Mouse (Mus musculus) limb, embryonic 13.5 days (tissue): ENCODE data around the gene Mprip. TPM values are rescaled to one million over a fixed set of nuclear protein-coding genes. Genes with fewer than 3 reads are reported as not detected.
A peak's percentile ranks its signal among the peaks of the same experiment; 100 is the strongest.

Experiments
- ATAC-seq: fragments of 200-750 bp; cut with Nextera tagmentation; 2 replicates; pipeline ENCODE4 v1.8.0; 2017; ENCODE audit warnings: low read depth, moderate number of reproducible peaks, moderate TSS enrichment; ENCODE audit not compliant: low FRiP score
- H3K27ac ChIP-seq: fragments of 300-500 bp; sonication (generic); 2 replicates; pipeline ENCODE4 v1.5.1; 2015; ENCODE audit warnings: inconsistent platforms, mild to moderate bottlenecking, moderate library complexity
- H3K27me3 ChIP-seq: fragments of 300-500 bp; sonication (generic); 2 replicates; pipeline ENCODE4 v1.6.1; 2015; ENCODE audit warnings: mild to moderate bottlenecking, inconsistent platforms
- H3K36me3 ChIP-seq: fragments of 300-500 bp; sonication (generic); 2 replicates; pipeline ENCODE4 v1.6.1; 2015; ENCODE audit warnings: inconsistent platforms, mild to moderate bottlenecking, moderate library complexity
- H3K4me1 ChIP-seq: fragments of 300-500 bp; sonication (generic); 2 replicates; pipeline ENCODE4 v1.6.1; 2015; ENCODE audit warnings: inconsistent platforms
- H3K4me2 ChIP-seq: fragments of 300-500 bp; sonication (generic); replicated peaks from 2 replicates; pipeline ENCODE4 v1.6.1; 2015; ENCODE audit warnings: inconsistent platforms, mild to moderate bottlenecking, moderate library complexity
- H3K4me3 ChIP-seq: fragments of 300-500 bp; sonication (generic); 2 replicates; pipeline ENCODE4 v1.5.1; 2015; ENCODE audit warnings: moderate library complexity, mild to moderate bottlenecking, inconsistent platforms
- H3K9ac ChIP-seq: fragments of 300-500 bp; sonication (generic); 2 replicates; pipeline ENCODE4 v1.6.1; 2015; ENCODE audit warnings: mild to moderate bottlenecking, inconsistent platforms
- H3K9me3 ChIP-seq: fragments of 300-500 bp; sonication (generic); 2 replicates; pipeline ENCODE4 v1.6.1; 2016; ENCODE audit warnings: inconsistent platforms
- WGBS: fragments of 180-500 bp; shearing (Covaris S2); methylation state at CpG from one replicate; pipeline ENCODE4 v1.1.7; 2015; 5-methylcytosine and 5-hydroxymethylcytosine counted together
- polyA plus RNA-seq: library from polyadenylated mRNA; unstranded; fragments of >200 nt; fragmentation: Nextera tagmentation; extraction: Ambion mirVana; gene quantifications from 2 replicates; pipeline ENCODE4 v1.2.1, GENCODE M21; 2015

Gene Mprip
- polyA plus RNA-seq, 1 experiment from 2014 or later: 40.7 TPM

DNA sequence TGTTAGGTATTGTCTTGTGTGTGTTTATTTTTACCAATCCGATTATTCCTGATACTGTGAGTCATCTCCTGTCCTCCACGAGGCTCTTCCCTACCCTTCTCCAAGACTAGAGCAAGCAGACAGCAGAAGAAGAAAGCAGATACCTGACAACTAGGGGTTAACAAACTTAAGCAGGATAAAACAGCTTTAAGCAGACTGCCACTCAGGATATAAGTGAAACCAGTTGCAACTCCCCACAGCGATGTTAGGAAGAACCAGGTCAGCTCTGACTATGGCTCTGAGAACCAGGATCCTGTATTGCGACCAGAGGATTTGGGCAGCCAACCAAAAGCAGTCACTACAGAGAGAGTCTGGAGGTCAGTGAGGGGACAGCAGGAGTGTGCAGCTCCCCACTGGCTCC lies 150.1 kb downstream of the Mprip start:
- H3K36me3 ChIP-seq: peaks cover 26% of the 10 kb centered on the region
- H3K9me3 ChIP-seq: no peaks in the 10 kb centered on the region
- peak overlapping the region; percentile 83 for H3K4me2 ChIP-seq
- H3K27me3 ChIP-seq: no peaks in the 10 kb centered on the region
- peaks cover 21% of the 10 kb centered on the region for H3K4me1 ChIP-seq
- 49% methylated on average over 4 of the region's 4 CpGs for WGBS
- ATAC-seq: no peak
- H3K9ac ChIP-seq: 0 out of 2 replicates have a peak overlapping the region, but pooled peaks have one; percentile 13
- peak overlapping the region; percentile 44; the same call in 1 of the 2 replicates for H3K27ac ChIP-seq
- 0 out of 2 replicates have a peak overlapping the region, but pooled peaks have one; percentile 63 for H3K4me3 ChIP-seq

DNA sequence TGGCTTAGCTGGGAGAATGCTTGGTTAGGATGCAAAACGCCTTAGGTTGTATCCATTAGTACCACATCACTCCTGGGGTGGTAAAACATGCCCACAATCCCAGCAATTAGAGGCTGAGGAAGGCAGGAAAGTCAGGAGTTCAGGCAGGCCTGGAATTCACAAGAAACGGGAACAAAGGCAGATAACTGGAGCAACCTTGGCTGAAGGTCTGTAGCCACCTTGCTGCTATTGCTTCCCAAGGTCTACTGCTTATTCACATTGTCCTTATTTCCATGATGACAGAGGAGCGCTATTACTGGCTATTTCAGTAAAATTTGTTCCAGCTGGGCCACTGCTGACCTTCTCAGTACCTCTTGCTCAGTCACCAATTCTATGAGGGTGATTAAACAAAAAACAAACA lies 152.2 kb downstream of the Mprip start:
- ATAC-seq: no peak
- Histone ChIP-seq H3K36me3 (peaks cover 29% of the 10 kb centered on the region), H3K27ac (no peak overlapping the region), H3K27me3 (no peaks in the 10 kb centered on the region), H3K9ac (no peak overlapping the region), H3K4me3 (no peak overlapping the region), H3K9me3 (no peaks in the 10 kb centered on the region), H3K4me2 (no peak overlapping the region), H3K4me1 (peaks cover 20% of the 10 kb centered on the region)
- WGBS: 45% methylated on average over 3 of the region's 3 CpGs

DNA sequence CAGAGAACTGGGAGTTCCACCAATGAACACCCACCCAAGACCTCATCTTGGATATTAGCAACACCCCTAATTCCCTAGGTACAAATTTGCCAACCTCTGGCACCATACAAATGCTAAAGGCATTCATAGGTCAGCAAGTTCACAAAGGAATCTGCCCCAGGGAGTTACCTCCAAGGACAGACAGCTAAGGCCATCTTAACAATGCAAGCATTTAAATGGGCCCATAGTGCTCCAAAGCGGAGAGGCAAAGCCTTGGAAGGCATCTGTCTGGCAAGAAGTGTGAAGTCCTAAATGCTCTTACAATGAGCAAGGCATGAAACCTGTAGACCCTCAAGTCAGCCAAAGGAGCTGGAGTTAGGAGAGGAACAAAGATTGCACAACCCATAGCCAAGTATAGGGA lies 153.2 kb downstream of the Mprip start:
- no peak overlapping the region for H3K4me3 ChIP-seq
- no peak overlapping the region for H3K27ac ChIP-seq
- no peak overlapping the region for H3K9ac ChIP-seq
- H3K4me2 ChIP-seq: no peak overlapping the region
- H3K9me3 ChIP-seq: no peaks in the 10 kb centered on the region
- WGBS: 89% methylated on average over 1 of the region's 1 CpGs
- no peaks in the 10 kb centered on the region for H3K27me3 ChIP-seq
- ATAC-seq: no peak
- peaks cover 39% of the 10 kb centered on the region for H3K36me3 ChIP-seq
- peaks cover 12% of the 10 kb centered on the region for H3K4me1 ChIP-seq

DNA sequence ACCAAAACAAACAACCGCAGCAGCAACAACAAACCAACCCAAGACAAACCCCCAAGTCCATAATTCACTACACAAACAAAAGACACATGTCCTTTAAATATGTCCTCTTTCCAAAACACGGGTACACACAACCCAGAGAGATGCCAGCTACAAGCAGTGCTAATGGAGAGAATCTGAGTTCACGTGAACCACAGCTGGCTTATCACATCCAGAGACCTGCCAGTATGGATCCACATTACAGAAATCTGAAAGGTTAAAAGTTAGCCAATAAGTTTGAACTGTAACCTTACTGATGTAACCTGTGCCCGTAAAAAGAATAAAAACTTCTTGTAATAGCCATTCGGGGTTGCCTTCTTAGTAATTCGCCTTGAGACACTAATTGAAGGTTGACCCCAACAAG lies 153.8 kb downstream of the Mprip start:
- Histone ChIP-seq H3K9me3 (no peaks in the 10 kb centered on the region), H3K4me1 (peaks cover 12% of the 10 kb centered on the region)

DNA sequence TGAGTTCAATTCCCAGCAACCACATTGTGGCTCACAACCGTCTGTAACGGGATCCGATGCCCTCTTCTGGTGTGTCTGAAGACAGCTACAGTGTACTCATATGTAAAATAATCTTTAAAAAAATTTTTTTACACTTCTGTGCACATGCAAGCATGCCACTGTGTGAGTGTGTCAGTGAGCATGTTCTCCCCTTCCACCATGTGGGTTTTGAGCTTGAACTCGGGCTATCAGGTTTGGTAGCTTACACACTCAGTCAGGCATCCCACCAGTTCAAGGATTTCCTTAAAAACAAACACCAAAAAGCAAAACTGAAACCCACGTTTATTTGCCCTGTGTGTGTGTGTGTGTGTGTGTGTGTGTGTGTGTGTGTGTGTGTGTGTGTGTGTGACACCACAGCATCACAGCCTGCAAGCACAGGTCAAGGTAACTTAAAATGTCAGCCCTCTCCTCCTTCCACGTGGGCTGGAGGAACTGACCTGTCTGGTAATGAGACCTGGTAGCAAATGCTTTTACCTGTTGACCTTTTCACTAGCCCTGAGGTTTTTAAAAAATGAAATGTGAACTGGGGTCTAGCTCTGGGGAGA lies 154.5 kb downstream of the Mprip start:
- Histone ChIP-seq H3K36me3 (peaks cover 52% of the 10 kb centered on the region), H3K9me3 (no peaks in the 10 kb centered on the region), H3K27ac (no peak overlapping the region), H3K9ac (no peak overlapping the region), H3K27me3 (no peaks in the 10 kb centered on the region), H3K4me1 (peaks cover 10% of the 10 kb centered on the region), H3K4me2 (no peak overlapping the region), H3K4me3 (no peak overlapping the region)
- WGBS: 91% methylated on average over 6 of the region's 6 CpGs
- no peak for ATAC-seq

More for the DNA sequence above, 153.8 kb downstream of the Mprip start:
- no peak overlapping the region for H3K4me2 ChIP-seq
- no peak for ATAC-seq
- H3K36me3 ChIP-seq: peaks cover 46% of the 10 kb centered on the region
- WGBS: 79% methylated on average over 6 of the region's 6 CpGs
- H3K27ac ChIP-seq: no peak overlapping the region
- no peak overlapping the region for H3K4me3 ChIP-seq
- no peaks in the 10 kb centered on the region for H3K27me3 ChIP-seq
- H3K9ac ChIP-seq: no peak overlapping the region

DNA sequence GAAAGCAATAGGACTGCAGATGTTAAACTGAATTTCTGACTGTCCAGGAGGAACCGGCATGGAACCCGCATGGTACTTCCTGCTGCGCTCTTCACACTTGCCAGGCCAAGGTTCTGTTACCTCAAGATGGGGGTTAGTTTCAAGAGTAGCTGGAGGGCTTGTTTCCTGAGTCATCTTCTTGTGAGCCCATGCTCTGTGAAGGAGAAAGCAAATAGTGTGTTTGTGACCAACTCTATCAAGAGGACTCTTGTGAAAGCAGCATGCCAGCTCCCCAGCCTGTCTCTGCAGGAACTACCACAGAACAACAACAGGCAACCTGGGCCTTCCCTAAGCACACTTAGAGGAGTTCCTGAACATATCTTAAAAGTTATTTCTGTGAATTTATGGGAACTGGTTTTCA lies 156.8 kb downstream of the Mprip start:
- no peaks in the 10 kb centered on the region for H3K27me3 ChIP-seq
- no peak overlapping the region for H3K4me2 ChIP-seq
- no peak for ATAC-seq
- H3K4me3 ChIP-seq: no peak overlapping the region
- H3K27ac ChIP-seq: no peak overlapping the region
- H3K4me1 ChIP-seq: no peaks in the 10 kb centered on the region
- 96% methylated on average over 3 of the region's 3 CpGs for WGBS
- no peak overlapping the region for H3K9ac ChIP-seq
- H3K36me3 ChIP-seq: peaks cover 75% of the 10 kb centered on the region
- H3K9me3 ChIP-seq: no peaks in the 10 kb centered on the region

DNA sequence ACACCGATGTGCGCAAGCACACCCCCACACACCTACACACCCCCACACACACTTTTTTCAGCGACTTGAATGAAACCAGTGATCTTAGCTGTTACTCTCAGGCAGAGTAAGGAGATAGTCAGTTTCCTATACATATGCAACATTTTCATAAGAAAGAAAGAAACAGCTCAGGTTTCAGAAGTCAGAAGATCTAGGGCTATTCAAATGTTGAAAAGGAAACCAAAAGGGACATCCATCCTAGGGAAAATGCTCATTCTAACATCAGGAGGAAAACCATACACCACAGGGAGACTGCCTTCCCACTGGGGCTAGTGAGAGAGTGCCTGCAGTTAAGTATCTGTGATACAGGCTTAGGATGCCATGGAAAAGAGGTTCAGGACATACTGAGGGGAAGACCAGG lies 160.5 kb downstream of the Mprip start:
- Histone ChIP-seq H3K4me1 (no peaks in the 10 kb centered on the region), H3K27ac (no peak overlapping the region), H3K9ac (no peak overlapping the region), H3K4me3 (no peak overlapping the region), H3K36me3 (peaks cover 97% of the 10 kb centered on the region), H3K4me2 (no peak overlapping the region), H3K27me3 (no peaks in the 10 kb centered on the region), H3K9me3 (no peaks in the 10 kb centered on the region)
- 94% methylated on average over 3 of the region's 3 CpGs for WGBS
- ATAC-seq: no peak

Other genes with a start within 250 kb of the Mprip start
- gene Jmjd4, start 211.3 kb upstream of the Mprip start, polyA plus RNA-seq: 16.5 and 18.5 TPM in 2 replicates
- gene Snap47, start 210.1 kb upstream of the Mprip start, polyA plus RNA-seq: 149 TPM in 2 replicates
- gene Zfp867, start 188.8 kb upstream of the Mprip start, polyA plus RNA-seq: 10.8 and 11.0 TPM in 2 replicates
- gene Zkscan17, start 134.6 kb upstream of the Mprip start, polyA plus RNA-seq: 26.1 and 26.8 TPM in 2 replicates
- 0.19 and 0.34 TPM in 2 replicates for gene Nlrp3, start 119.7 kb upstream of the Mprip start, polyA plus RNA-seq
- gene Olfr222, start 85.1 kb upstream of the Mprip start, polyA plus RNA-seq: not detected in 2 replicates
- not detected in 2 replicates for gene Olfr223, start 68.0 kb upstream of the Mprip start, polyA plus RNA-seq
- gene Pld6, start 126.3 kb downstream of the Mprip start, polyA plus RNA-seq: 4.7 and 4.9 TPM in 2 replicates
- gene Flcn, start 148.7 kb downstream of the Mprip start, polyA plus RNA-seq: 38.4 and 40.8 TPM in 2 replicates
- gene Nt5m, start 178.1 kb downstream of the Mprip start, polyA plus RNA-seq: 40.3 and 44.8 TPM in 2 replicates
- 219 and 228 TPM in 2 replicates for gene Cops3, start 178.5 kb downstream of the Mprip start, polyA plus RNA-seq